Mouse (Mus musculus): ENCODE results near the gene Cyp2c66. TPM values are rescaled to one million over a fixed set of nuclear protein-coding genes. Genes with fewer than 3 reads are reported as not detected.
"Not testable (repeated sequence)": the region's sequence is repeated elsewhere in the genome, so short reads cannot be mapped to it uniquely, and the experiment has no call there.

The Cyp2c66 gene
- not detected in 2 replicates for polyA plus RNA-seq (2011; ENCODE audit: insufficient read depth, insufficient read length, low replicate concordance, missing spikeins)

GRCm38 (mm10) chr19:39113644-39114043 is at the start of gene Cyp2c66:
Gene Cyp2c66, plus strand, starts transcription at chr19:39113898.
- Histone ChIP-seq H3K4me1 (ENCODE audit: control insufficient read depth, insufficient read depth, low read length) (no peaks in the 10 kb centered on the region), H3K27ac (ENCODE audit: control insufficient read depth, insufficient read depth, low read depth, low read length, poor library complexity) (no peak within 1 kb of the TSS), H3K4me3 (replicated peaks; ENCODE audit: control insufficient read depth, low read depth, low read length) (no peak within 1 kb of the TSS)
- TF ChIP-seq CTCF (IDR thresholded peaks at IDR 0.05; ENCODE audit: control insufficient read depth, insufficient read depth, low read length) (no peak), POLR2A (IDR thresholded peaks at IDR 0.05; ENCODE audit: borderline replicate concordance, control insufficient read depth, low read depth, low read length) (no peak)
- WGBS = 74% methylated on average over 1 of the region's 1 CpGs

GRCm38 (mm10) chr19:39098779-39099178 is 14.9 kb upstream of the Cyp2c66 start:
- not testable (repeated sequence) for H3K4me1 ChIP-seq (ENCODE audit: control insufficient read depth, insufficient read depth, low read length); H3K4me3 ChIP-seq (replicated peaks; ENCODE audit: control insufficient read depth, low read depth, low read length); H3K27ac ChIP-seq (ENCODE audit: control insufficient read depth, insufficient read depth, low read depth, low read length, poor library complexity)
- WGBS = 71% methylated on average over 2 of the region's 2 CpGs

DNA sequence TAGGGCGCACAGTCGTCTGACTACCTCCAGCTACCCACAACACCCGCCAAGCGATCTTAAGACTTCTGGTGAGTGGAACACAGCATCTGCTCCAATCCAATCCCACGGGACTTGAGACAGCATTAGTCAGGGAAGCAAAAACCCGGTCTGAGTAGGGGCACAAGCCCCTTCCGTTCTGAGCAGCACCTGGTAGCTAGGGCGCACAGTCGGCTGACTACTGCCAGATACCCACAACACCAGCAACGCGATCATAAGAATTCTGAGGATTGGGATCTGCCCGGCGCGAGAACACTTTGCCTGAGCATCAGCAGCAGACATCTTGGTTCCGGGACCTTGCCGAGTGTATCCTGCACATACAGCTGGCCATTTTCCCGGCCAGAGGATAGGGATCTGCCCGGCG is 43.1 kb downstream of the Cyp2c66 start:
- not testable (repeated sequence) for H3K4me3 ChIP-seq (replicated peaks; ENCODE audit: control insufficient read depth, low read depth, low read length); H3K4me1 ChIP-seq (ENCODE audit: control insufficient read depth, insufficient read depth, low read length); H3K27ac ChIP-seq (ENCODE audit: control insufficient read depth, insufficient read depth, low read depth, low read length, poor library complexity)
- 80% methylated on average over 19 of the region's 19 CpGs for WGBS

Other genes with a start within 250 kb of the Cyp2c66 start
- 23.1 and 53.7 TPM in 2 replicates for gene Hells, start 183.0 kb upstream of the Cyp2c66 start, polyA plus RNA-seq (2011; ENCODE audit: insufficient read depth, insufficient read length, low replicate concordance, missing spikeins)
- gene Cyp2c55, start 106.9 kb upstream of the Cyp2c66 start, polyA plus RNA-seq (2011; ENCODE audit: insufficient read depth, insufficient read length, low replicate concordance, missing spikeins) = not detected in 2 replicates
- not detected in 2 replicates for gene Cyp2c65, start 52.9 kb upstream of the Cyp2c66 start, polyA plus RNA-seq (2011; ENCODE audit: insufficient read depth, insufficient read length, low replicate concordance, missing spikeins)
- gene Cyp2c29, start 155.5 kb downstream of the Cyp2c66 start, polyA plus RNA-seq (2011; ENCODE audit: insufficient read depth, insufficient read length, low replicate concordance, missing spikeins) = 1.6 and 4.5 TPM in 2 replicates

All from bone marrow, adult 2 months (tissue).